Mouse (Mus musculus): ENCODE results near the gene Ss18l2.

DNA sequence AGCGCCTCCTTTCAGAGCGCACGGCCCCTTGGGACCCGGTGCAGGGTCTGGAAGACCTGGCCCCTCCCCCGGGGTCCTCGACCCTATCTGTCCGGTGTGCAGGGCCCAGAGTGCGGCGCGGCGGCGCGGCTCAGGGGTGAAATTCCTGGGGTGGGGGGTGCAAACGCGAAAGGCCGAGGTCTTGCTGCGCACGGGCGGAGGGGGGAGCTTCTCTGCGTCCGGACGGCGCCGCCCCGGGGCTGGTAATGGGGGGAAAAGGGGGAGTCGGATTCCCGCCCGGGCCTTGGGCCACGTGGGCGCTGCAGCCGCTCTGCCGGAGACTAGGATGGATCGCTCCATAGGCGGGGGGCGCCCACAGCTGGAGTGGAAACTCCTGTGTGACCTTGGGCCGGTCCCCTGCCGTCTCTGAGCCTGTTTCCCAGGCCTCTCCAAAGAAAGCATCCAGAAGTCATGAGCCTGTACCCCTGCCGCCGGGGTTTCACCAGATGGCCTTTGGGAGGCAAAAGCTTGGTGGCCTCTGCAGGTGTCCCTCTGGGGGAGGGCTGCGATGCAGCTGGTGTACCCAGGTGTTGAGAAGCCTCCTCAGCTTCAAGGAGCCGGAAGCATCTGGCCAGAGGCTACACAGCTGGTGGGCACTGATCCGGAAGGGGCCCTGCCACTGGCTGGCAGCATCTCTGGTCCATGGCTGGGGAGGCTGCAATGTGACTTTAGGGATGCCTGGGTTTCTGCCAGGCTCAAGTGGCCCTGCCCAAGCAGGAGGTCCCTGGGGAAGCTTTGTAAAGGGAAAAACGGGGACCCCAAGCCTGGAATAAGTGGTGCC lies 50.4 kb downstream of the Ss18l2 start:
- TF ChIP-seq POLR2A (IDR thresholded peaks at IDR 0.05; ENCODE audit: insufficient read depth, low read depth, low read length) (no peak), CTCF (IDR thresholded peaks at IDR 0.05; ENCODE audit: insufficient read depth, low read depth, low read length) (no peak)

All from olfactory bulb, adult 2 months (tissue).